Mouse (Mus musculus) C2C12 (cell line): ENCODE measurements around the gene Brd4.

ENCODE experiments used
- CTCF ChIP-seq: IDR thresholded peaks from one replicate; pipeline ENCODE4 v1.5.1; 2011; ENCODE audit not compliant: control insufficient read depth, insufficient read depth, insufficient read length
- MAX ChIP-seq: IDR thresholded peaks from one replicate; pipeline ENCODE4 v1.6.1; 2011; ENCODE audit warnings: mild to moderate bottlenecking, control low read depth
- MYOG ChIP-seq: IDR thresholded peaks from one replicate; pipeline ENCODE4 v1.6.1; 2011; ENCODE audit not compliant: control insufficient read depth, insufficient read length; ENCODE audit errors: extremely low read depth
- USF1 ChIP-seq: IDR thresholded peaks from one replicate; pipeline ENCODE4 v1.6.1; 2011; ENCODE audit warnings: low read depth, mild to moderate bottlenecking, control low read depth, moderate library complexity

DNA sequence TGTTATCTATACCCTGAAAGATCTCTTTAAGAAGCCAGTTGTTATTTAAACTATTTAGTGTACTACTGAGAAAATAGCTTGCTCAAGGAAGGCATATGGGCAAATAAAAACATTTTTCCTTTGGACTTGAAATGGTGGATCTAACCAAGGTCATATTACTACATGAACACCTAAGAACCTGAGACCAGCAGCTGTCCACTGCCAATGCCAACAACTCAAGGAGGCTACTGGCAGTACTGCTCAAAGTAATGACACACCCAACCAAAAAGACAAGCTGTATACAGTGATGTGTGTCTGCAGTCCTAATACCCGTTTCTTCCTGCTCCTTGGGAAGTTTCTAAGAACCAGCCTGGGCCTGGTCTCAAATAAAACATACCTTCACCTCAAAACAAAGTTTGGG lies 34.5 kb downstream of the Brd4 start:
- TF ChIP-seq CTCF (no peak), MAX (no peak), MYOG (no peak), USF1 (no peak)
